ENCODE assay signal across 7 mouse cellular contexts in the genomic region with DNA sequence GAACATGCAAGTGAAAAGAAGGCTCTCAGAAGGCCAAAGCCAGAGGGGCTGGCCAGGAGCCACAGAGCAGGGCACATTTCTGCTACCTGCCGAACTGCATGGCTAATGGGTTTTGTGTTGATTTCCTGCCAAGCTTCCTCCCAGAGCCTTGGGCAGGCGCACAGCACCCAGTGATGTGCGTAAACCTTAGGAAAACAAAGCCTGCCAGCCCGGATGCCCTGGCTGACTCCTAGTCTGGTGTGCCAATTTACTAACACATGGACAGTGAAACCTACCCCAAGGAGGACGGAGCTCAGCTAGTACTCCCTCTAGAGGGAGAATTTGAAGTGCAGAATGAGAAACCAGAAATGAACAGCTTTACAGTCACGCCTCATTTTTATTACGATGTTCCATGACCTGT. TPM values are rescaled to one million over a fixed set of nuclear protein-coding genes. Genes with fewer than 3 reads are reported as not detected.
A peak's percentile ranks its signal among the peaks of the same experiment; 100 is the strongest.
DNase-seq lines count a peak whose midpoint lies in the region; ATAC-seq and TF ChIP-seq lines count a peak whose summit lies in the region.

No protein-coding gene starts in this region.

- H3K27me3 ChIP-seq in liver, embryonic 13.5 days, result no peaks in the 10 kb centered on the region
- no peaks in the 10 kb centered on the region for H3K27me3 ChIP-seq in liver, embryonic 12.5 days (replicated peaks)
- no peaks in the 10 kb centered on the region for H3K27me3 ChIP-seq in cerebellum, adult 2 months (ENCODE audit: control insufficient read depth, insufficient read depth, low read length)

- TF ChIP-seq POLR2A in cerebellum, adult 2 months (IDR thresholded peaks at IDR 0.05; ENCODE audit: borderline replicate concordance, insufficient read depth, low read length), result no peak

- WGBS in liver, embryonic 13.5 days (ENCODE audit: insufficient replicate concordance), result 49% methylated on average over 7 of the region's 7 CpGs
- WGBS in liver, embryonic 12.5 days (ENCODE audit: insufficient replicate concordance), result 61% methylated on average over 7 of the region's 7 CpGs
- 5% methylated on average over 7 of the region's 7 CpGs for WGBS in cerebellum, adult 2 months

- H3K4me3 ChIP-seq in liver, embryonic 13.5 days (replicated peaks), result no peak overlapping the region
- H3K4me3 ChIP-seq in liver, embryonic 12.5 days, result no peak overlapping the region
- no peak overlapping the region for H3K4me3 ChIP-seq in cerebellum, adult 2 months (replicated peaks; ENCODE audit: insufficient read depth, low read depth, low read length)

- no peaks in the 10 kb centered on the region for H3K4me1 ChIP-seq in liver, embryonic 13.5 days (replicated peaks)
- H3K4me1 ChIP-seq in liver, embryonic 12.5 days, result no peaks in the 10 kb centered on the region
- peaks cover 2% of the 10 kb centered on the region for H3K4me1 ChIP-seq in cerebellum, adult 2 months (ENCODE audit: control insufficient read depth, insufficient read depth, low read length)

- peak overlapping the region; percentile 17; the same call in 1 of the 2 replicates for H3K27ac ChIP-seq in liver, embryonic 13.5 days
- H3K27ac ChIP-seq in liver, embryonic 12.5 days, result no peak overlapping the region
- no peak overlapping the region for H3K27ac ChIP-seq in cerebellum, adult 2 months (ENCODE audit: insufficient read depth, low read length)

- no peak for DNase-seq in liver, embryonic 13.5 days
- DNase-seq in R1 (ENCODE audit: low read depth, low spot score), result peak; percentile 63
- DNase-seq in cerebellum, adult 2 months, result peak; percentile 87 to 97
- peak; percentile 57 to 74 for DNase-seq in lung, postnatal 4 days
- DNase-seq in heart, postnatal 4 days, result no peak

- no peaks in the 10 kb centered on the region for H3K9me3 ChIP-seq in liver, embryonic 13.5 days (replicated peaks)
- H3K9me3 ChIP-seq in liver, embryonic 12.5 days (replicated peaks), result no peaks in the 10 kb centered on the region

- ATAC-seq in liver, embryonic 13.5 days (ENCODE audit: low read depth), result no peak
- no peak for ATAC-seq in liver, embryonic 12.5 days
- peak; percentile 73 for ATAC-seq in inflammation-experienced regulatory T-cells, adult 6 months

- H3K9ac ChIP-seq in liver, embryonic 13.5 days, result no peak overlapping the region
- no peak overlapping the region for H3K9ac ChIP-seq in liver, embryonic 12.5 days

- H3K4me2 ChIP-seq in liver, embryonic 13.5 days, result no peak overlapping the region
- no peak overlapping the region for H3K4me2 ChIP-seq in liver, embryonic 12.5 days

- peaks cover 19% of the 10 kb centered on the region; the same call in 1 of the 2 replicates for H3K36me3 ChIP-seq in liver, embryonic 13.5 days
- peaks cover 27% of the 10 kb centered on the region for H3K36me3 ChIP-seq in liver, embryonic 12.5 days

- TF ChIP-seq CTCF in cerebellum, adult 2 months (IDR thresholded peaks at IDR 0.05; ENCODE audit: borderline replicate concordance, insufficient read depth, low read depth, low read length), result peak; percentile 30; the same call in 1 of the 2 replicates

RNA-seq across cellular contexts. Expression of gene Fam114a1, which starts 50.0 kb away (rescaled TPM):
- 12.3 and 14.7 TPM in 2 replicates for polyA plus RNA-seq in liver, embryonic 13.5 days (2015; fragmentation: Nextera tagmentation; extraction: Ambion mirVana)
- 14.7 and 15.3 TPM in 2 replicates for polyA plus RNA-seq in liver, embryonic 12.5 days (2016; fragmentation: Nextera tagmentation; extraction: Ambion mirVana)
- polyA plus RNA-seq in cerebellum, adult 2 months (2012; rRNA removed), result 3.7 and 3.9 TPM in 2 replicates
- polyA plus RNA-seq in inflammation-experienced regulatory T-cells, adult 6 months (2017; shearing (Covaris generic)), result 1 to 10 TPM in 2 of 3 experiments, under 1 TPM in 1; 0.82 to 3.7 (median 3.4) TPM
- total RNA-seq in heart, postnatal 4 days (2021), result 10 to 100 TPM; 35.8 to 37.0 TPM

RNA-seq across cellular contexts. Expression of gene Tlr6, which starts 59.9 kb away (rescaled TPM):
- polyA plus RNA-seq in liver, embryonic 13.5 days (2015; fragmentation: Nextera tagmentation; extraction: Ambion mirVana), result 0.37 and 0.40 TPM in 2 replicates
- polyA plus RNA-seq in liver, embryonic 12.5 days (2016; fragmentation: Nextera tagmentation; extraction: Ambion mirVana), result 0.44 and 0.54 TPM in 2 replicates
- polyA plus RNA-seq in cerebellum, adult 2 months (2012; rRNA removed), result 0.13 and 0.21 TPM in 2 replicates
- polyA plus RNA-seq in inflammation-experienced regulatory T-cells, adult 6 months (2017; shearing (Covaris generic)), result 1 to 10 TPM; 6.5 to 9.5 (median 7.4) TPM
- 1 to 10 TPM in 1 of 2 experiments, under 1 TPM in 1; 0.72 to 1.4 TPM for total RNA-seq in heart, postnatal 4 days (2021)

Comparison
In these comparisons a context has a peak if more than half of its experiments do, and no peak if none do; other contexts are left out.
1. DNase-seq: peak in R1 (single experiment), cerebellum, adult 2 months (2 of 2) and lung, postnatal 4 days (2 of 2); none in liver, embryonic 13.5 days (single experiment) and heart, postnatal 4 days (single experiment).